Mouse (Mus musculus) midbrain, embryonic 14.5 days (tissue): ENCODE data around the gene Tmem262. TPM values are rescaled to one million over a fixed set of nuclear protein-coding genes. Genes with fewer than 3 reads are reported as not detected.

ENCODE experiments used
- ATAC-seq: fragments of 200-750 bp; cut with Nextera tagmentation; 2 replicates; pipeline ENCODE4 v1.8.0; 2017; ENCODE audit warnings: moderate number of reproducible peaks, moderate library complexity; ENCODE audit not compliant: low FRiP score, low TSS enrichment
- DNase-seq: peaks from one replicate; pipeline ENCODE4 v3.0.0-alpha.2; 2015
- H3K27ac ChIP-seq: fragments of 300-500 bp; sonication (generic); replicated peaks from 2 replicates; pipeline ENCODE4 v1.5.1; 2014; ENCODE audit warnings: mild to moderate bottlenecking, low read depth, low read length, moderate library complexity
- H3K27me3 ChIP-seq: fragments of 300-500 bp; sonication (generic); 2 replicates; pipeline ENCODE4 v1.6.1; 2014; ENCODE audit warnings: low read length, control low read depth, mixed read lengths; ENCODE audit not compliant: control insufficient read depth, insufficient read depth
- H3K36me3 ChIP-seq: fragments of 300-500 bp; sonication (generic); 2 replicates; pipeline ENCODE4 v1.6.1; 2014; ENCODE audit warnings: low read length, control low read depth; ENCODE audit not compliant: control insufficient read depth, insufficient read depth
- H3K4me1 ChIP-seq: fragments of 300-500 bp; sonication (generic); 2 replicates; pipeline ENCODE4 v1.6.1; 2014; ENCODE audit warnings: mild to moderate bottlenecking, antibody characterized with exemption, low read length, control low read depth; ENCODE audit not compliant: control insufficient read depth, insufficient read depth
- H3K4me2 ChIP-seq: fragments of 300-500 bp; sonication (generic); 2 replicates; pipeline ENCODE4 v1.6.1; 2014; ENCODE audit warnings: mild to moderate bottlenecking, low read length, moderate library complexity
- H3K4me3 ChIP-seq: fragments of 300-500 bp; sonication (generic); replicated peaks from 2 replicates; pipeline ENCODE4 v1.5.1; 2014; ENCODE audit warnings: low read depth, low read length
- H3K9ac ChIP-seq: fragments of 300-500 bp; sonication (generic); replicated peaks from 2 replicates; pipeline ENCODE4 v1.6.1; 2014; ENCODE audit warnings: mild to moderate bottlenecking, low read length, moderate library complexity
- H3K9me3 ChIP-seq: fragments of 300-500 bp; sonication (generic); 2 replicates; pipeline ENCODE4 v1.6.1; 2016; ENCODE audit warnings: low read length, control low read depth, mixed read lengths; ENCODE audit not compliant: control insufficient read depth
- WGBS: fragments of 180-500 bp; shearing (Covaris S2); extraction: QIAGEN DNeasy Blood & Tissue Kit; methylation state at CpG from one replicate; pipeline ENCODE4 v1.1.7; 2014; 5-methylcytosine and 5-hydroxymethylcytosine counted together
- polyA plus RNA-seq: library from polyadenylated mRNA; unstranded; fragments of >200 nt; fragmentation: Nextera tagmentation; extraction: Ambion mirVana; gene quantifications from 2 replicates; pipeline ENCODE4 v1.2.1, GENCODE M21; 2014

Tmem262 gene
- polyA plus RNA-seq, 1 experiment from 2014 or later, result not detected

DNA sequence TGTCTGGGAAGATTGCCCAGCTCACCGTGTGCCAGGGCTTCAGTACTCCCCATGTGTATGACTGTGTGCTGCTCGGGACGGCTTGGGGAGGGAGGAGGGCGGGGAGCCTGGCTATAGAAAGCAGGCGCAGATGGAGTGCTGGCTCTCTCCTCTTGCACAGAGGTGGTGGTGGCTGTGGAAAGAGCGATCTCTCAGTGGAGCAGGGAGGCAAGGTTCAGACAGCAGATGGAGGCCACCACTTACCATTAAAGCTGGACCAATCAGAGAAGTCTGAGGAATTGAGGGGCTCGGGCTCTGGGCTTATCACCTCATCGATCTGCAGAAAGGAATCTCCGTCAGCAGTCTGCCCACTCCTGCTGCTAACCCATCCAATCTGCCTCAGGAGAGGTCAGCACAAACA, 2.3 kb downstream of the Tmem262 start, which contains the start of gene Gm28374:
TSS of gene Gm28374 (minus strand) at position 101 of the 400 bp plus-strand sequence.
- ATAC-seq, result no peak
- peaks cover 26% of the 10 kb centered on the region for H3K36me3 ChIP-seq
- no peak for DNase-seq
- H3K4me1 ChIP-seq, result peaks cover 16% of the 10 kb centered on the region
- H3K27ac ChIP-seq, result no peak within 1 kb of the TSS
- H3K9ac ChIP-seq, result no peak within 1 kb of the TSS
- H3K4me2 ChIP-seq, result no peak within 1 kb of the TSS
- no peak within 1 kb of the TSS for H3K4me3 ChIP-seq
- no peaks in the 10 kb centered on the region for H3K9me3 ChIP-seq
- WGBS, result 93% methylated on average over 9 of the region's 9 CpGs
- H3K27me3 ChIP-seq, result no peaks in the 10 kb centered on the region

DNA sequence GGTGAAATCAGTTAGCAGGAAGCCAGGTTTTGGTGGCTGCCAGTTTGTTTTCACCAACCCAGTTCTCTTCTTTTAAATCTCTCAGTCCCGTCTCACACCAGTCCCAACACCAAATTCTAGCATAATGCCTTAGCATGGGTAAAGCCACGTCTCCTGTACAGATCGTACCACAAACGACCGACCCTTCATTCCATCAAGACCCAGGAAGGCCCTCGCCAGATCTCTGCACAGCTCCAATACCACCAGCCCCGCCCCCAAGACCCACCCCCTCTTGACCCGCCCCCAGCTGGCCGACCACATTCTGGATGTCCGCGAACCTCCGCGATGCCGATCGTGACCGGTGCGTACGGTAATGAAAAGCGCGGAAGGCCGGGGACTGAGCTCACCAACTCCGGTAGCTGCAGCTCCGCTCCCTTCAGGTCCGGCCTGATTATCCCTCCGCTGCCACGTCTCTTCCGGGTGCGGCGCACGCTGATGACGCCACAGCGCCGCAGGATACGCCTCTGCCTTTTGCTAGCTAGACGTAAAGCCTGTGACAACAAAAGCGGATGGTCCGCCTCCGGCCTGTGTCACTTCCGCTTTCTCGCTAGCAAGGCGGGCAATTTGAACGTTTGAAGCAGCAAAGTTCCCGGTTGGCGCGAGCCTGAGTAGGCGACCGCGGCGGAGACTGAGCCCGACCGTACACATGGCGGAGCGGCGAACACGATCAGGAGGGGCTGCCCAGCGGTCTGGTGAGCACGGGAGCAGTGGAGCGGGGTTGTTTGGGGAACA, 4.8 kb downstream of the Tmem262 start, which contains the start of the genes Zfpl1 and Cdca5:
TSS of gene Zfpl1 (minus strand) at position 479 of the 771 bp plus-strand sequence.
TSS of gene Cdca5 (plus strand) at position 506 of the 771 bp plus-strand sequence.
- Histone ChIP-seq H3K36me3 (peaks cover 26% of the 10 kb centered on the region), H3K4me3 (peak within 1 kb of the TSS; percentile 69), H3K27me3 (no peaks in the 10 kb centered on the region), H3K4me2 (peak within 1 kb of the TSS; percentile 88), H3K9ac (peak within 1 kb of the TSS; percentile 69), H3K9me3 (no peaks in the 10 kb centered on the region), H3K4me1 (peaks cover 16% of the 10 kb centered on the region), H3K27ac (peak within 1 kb of the TSS; percentile 74)
- WGBS, result under 1% methylated on average over 58 of the region's 58 CpGs
- DNase-seq (peak; percentile 99), ATAC-seq (peak; percentile 89)

DNA sequence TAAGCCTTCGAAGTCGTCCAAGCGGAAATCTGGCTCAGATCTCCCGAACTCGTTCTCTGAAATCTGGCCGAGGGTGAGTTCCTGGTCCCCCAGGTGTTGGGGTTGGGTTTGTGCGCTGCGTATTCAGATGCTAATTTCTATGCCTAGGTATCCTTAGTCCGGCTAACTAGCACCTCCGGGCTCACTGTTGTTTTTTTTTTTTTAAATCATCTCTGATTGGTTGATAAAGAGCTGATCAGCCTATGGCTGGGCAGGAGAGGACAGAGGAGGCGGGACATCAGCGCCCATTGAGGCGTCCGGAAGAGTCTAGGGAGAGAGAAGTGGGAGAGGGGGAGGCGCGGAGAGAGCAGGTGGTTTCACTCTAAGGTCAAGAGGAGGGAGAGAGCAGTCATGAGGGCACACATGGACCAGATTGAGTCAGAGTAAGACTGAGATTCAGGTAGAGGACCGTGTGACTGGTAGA, 5.6 kb downstream of the Tmem262 start:
- Histone ChIP-seq H3K9ac (no peak overlapping the region; the same call in 1 of the 2 replicates), H3K4me3 (peak overlapping the region; percentile 69), H3K36me3 (peaks cover 21% of the 10 kb centered on the region), H3K27me3 (no peaks in the 10 kb centered on the region), H3K27ac (no peak overlapping the region), H3K4me1 (peaks cover 16% of the 10 kb centered on the region), H3K9me3 (no peaks in the 10 kb centered on the region), H3K4me2 (peak overlapping the region; percentile 88)
- DNase-seq (peak; percentile 65), ATAC-seq (0 out of 2 replicates have a peak, but pooled peaks have one; percentile 51)
- WGBS, result under 1% methylated on average over 17 of the region's 17 CpGs

DNA sequence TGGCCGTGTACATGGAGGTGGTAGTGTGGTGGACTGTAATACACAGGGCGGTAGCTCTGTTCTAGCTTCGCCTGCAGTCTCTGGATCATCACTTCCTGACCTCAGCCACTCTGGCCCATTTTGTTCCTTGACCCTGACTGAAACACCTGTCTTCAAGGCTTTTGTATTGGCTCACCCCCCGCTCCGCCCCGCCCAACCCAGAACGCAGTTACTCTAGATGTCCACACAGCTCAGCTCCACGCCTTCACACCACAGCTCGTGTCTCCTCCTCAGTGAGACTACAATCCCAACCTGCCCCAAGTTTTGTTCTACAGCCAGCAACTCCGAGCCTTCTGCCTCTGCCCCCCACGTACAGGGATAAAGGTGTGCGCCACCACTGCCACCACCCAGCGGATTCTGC, 9.0 kb downstream of the Tmem262 start:
- Histone ChIP-seq H3K4me3 (no peak overlapping the region), H3K4me2 (no peak overlapping the region), H3K27me3 (no peaks in the 10 kb centered on the region), H3K4me1 (peaks cover 15% of the 10 kb centered on the region), H3K36me3 (peaks cover 5% of the 10 kb centered on the region; the same call in 1 of the 2 replicates), H3K9ac (no peak overlapping the region), H3K27ac (no peak overlapping the region), H3K9me3 (no peaks in the 10 kb centered on the region)
- WGBS, result 94% methylated on average over 13 of the region's 13 CpGs
- DNase-seq, result no peak
- ATAC-seq, result no peak

DNA sequence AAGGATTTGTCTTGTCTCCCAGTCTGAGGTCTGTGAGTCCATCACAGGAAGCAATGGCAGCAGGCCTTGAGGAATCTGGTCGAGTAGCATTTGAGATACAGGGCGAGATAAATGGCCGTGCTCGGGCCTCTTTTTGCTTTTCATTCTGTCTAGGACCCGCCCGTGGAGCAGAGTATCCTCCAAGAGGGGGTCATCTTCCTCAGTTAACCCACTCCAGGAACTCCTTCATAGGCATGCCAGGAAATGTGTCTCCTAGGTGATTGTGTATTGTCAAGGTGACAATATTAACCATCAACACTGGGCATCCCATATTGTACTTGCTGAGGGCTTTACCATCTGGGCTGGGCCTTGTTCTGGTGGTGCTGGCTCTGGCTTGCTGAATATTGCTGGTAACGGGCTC, 14.3 kb downstream of the Tmem262 start, which contains the start of gene AC131692.1:
TSS of gene AC131692.1 (plus strand) at position 301 of the 400 bp plus-strand sequence.
- no peak for ATAC-seq
- 90% methylated on average over 7 of the region's 7 CpGs for WGBS
- no peak within 1 kb of the TSS for H3K27ac ChIP-seq
- no peaks in the 10 kb centered on the region for H3K27me3 ChIP-seq
- no peaks in the 10 kb centered on the region for H3K9me3 ChIP-seq
- no peak within 1 kb of the TSS for H3K4me3 ChIP-seq
- H3K4me2 ChIP-seq, result no peak within 1 kb of the TSS
- no peak within 1 kb of the TSS for H3K9ac ChIP-seq
- DNase-seq, result no peak
- no peaks in the 10 kb centered on the region for H3K4me1 ChIP-seq
- H3K36me3 ChIP-seq, result peaks cover 5% of the 10 kb centered on the region; the same call in 1 of the 2 replicates

DNA sequence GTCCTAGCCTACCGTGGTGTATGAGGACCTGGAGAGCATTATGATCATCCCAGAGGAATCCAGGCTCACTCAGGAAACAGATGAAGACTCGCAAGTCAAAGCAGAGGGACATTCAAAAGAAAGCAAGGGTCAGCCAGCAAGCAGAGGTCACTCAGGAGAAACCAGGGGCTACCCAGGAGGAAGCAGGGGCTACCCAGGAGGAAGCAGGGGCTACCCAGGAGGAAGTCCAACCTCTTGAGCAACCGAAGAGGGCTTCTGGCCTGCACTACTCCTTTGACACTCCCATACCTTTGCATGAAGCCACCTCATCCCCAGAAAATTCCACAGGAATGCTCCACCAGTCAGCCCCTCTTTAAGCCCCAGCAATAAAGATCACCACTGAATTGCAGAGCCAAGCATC, 18.0 kb downstream of the Tmem262 start:
- Histone ChIP-seq H3K27me3 (no peaks in the 10 kb centered on the region), H3K9me3 (no peaks in the 10 kb centered on the region), H3K4me2 (no peak overlapping the region), H3K9ac (no peak overlapping the region), H3K4me3 (no peak overlapping the region), H3K27ac (no peak overlapping the region), H3K4me1 (no peaks in the 10 kb centered on the region), H3K36me3 (no peaks in the 10 kb centered on the region)
- DNase-seq (no peak), ATAC-seq (no peak)
- WGBS, result 94% methylated on average over 3 of the region's 3 CpGs

DNA sequence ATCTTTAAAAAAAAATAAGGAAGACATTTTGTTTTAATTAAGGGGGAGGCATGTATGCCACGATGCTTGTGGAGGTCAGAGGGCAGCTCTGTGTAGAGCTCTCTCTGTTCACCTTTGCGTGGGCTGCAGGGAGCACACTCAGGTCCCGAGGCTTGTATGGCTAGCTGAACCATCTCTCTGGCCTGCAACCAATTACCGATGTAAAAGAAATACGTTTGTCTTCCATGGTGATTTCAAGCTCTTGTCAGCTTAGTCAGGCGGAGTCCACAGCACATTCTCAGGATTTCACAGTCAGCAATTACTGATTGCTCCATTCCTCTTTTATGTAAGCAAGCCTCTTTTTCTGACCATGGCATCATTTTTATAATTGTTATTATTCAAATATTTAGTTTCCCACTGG, 21.4 kb downstream of the Tmem262 start:
- H3K4me3 ChIP-seq, result no peak overlapping the region
- no peak for DNase-seq
- no peak for ATAC-seq

DNA sequence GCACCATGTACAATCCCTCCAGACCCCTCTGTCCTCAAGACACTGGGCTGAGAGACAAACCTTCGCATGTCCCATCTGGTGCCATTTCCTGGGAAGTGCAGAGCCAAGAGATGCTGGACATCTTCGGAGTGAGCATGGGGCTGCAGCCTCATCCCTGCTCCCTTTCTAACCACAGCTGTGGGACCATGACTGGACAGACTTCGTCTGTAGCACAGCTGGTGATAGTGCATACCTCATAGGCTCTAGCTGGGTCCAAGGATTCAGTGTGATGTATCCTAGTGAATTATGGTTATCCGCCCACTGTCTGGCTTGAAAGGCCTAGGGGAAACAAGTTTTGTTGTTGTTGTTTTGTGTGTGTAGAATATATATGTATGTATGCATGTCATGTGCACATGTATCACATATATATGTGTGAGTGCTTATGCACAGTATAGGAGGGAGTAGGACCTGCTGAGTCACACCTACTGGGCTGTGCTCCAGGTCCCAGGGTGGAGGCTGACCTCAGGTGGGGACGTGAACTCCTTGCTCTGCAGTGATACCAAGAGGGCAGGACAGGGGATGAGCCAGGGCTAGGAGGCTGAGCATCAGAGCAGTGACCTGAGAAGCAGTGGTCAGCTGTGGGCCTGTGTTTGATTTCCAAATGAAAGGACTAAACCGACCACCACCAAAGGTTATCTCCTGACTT, 22.5 kb downstream of the Tmem262 start:
- ATAC-seq (no peak), DNase-seq (no peak)
- Histone ChIP-seq H3K36me3 (no peaks in the 10 kb centered on the region), H3K4me2 (no peak overlapping the region), H3K4me1 (no peaks in the 10 kb centered on the region), H3K9me3 (no peaks in the 10 kb centered on the region), H3K27me3 (no peaks in the 10 kb centered on the region), H3K27ac (no peak overlapping the region), H3K4me3 (no peak overlapping the region), H3K9ac (no peak overlapping the region)
- WGBS, result 83% methylated on average over 6 of the region's 6 CpGs

More for the DNA sequence above, 21.4 kb downstream of the Tmem262 start:
- 78% methylated on average over 6 of the region's 6 CpGs for WGBS
- Histone ChIP-seq H3K9me3 (no peaks in the 10 kb centered on the region), H3K9ac (no peak overlapping the region), H3K36me3 (no peaks in the 10 kb centered on the region), H3K27ac (no peak overlapping the region), H3K4me2 (no peak overlapping the region), H3K4me1 (no peaks in the 10 kb centered on the region), H3K27me3 (no peaks in the 10 kb centered on the region)
